12 mouse cellular contexts compared by ENCODE assay signal in genomic region chr10:39505007-39505406, GRCm38 (mm10).
DNase-seq lines count a peak whose midpoint lies in the region; ATAC-seq lines count a peak whose summit lies in the region.
"Had no signal": no experiment of that assay in that cellular context is flagged by ENCODE, and none has a peak within 500 bp of the region (broad histone marks: within the 10 kb centered on the region; RNA-seq: fewer than 3 reads in every experiment).

No protein-coding gene starts in this region.

- no peak overlapping the region for H3K9ac ChIP-seq in hindbrain, embryonic 11.5 days (ENCODE audit: low read depth, low read length)
- no peak overlapping the region for H3K9ac ChIP-seq in embryonic facial prominence, embryonic 14.5 days (ENCODE audit: low read depth, low read length)
- H3K9ac ChIP-seq: liver, embryonic 14.5 days had no signal

- 0 out of 2 replicates have a peak, but pooled peaks cover 3% of the 10 kb centered on the region for H3K36me3 ChIP-seq in hindbrain, embryonic 10.5 days
- H3K36me3 ChIP-seq in hindbrain, embryonic 11.5 days (ENCODE audit: control insufficient read depth, insufficient read depth, low read length) = no peaks in the 10 kb centered on the region
- H3K36me3 ChIP-seq in embryonic facial prominence, embryonic 14.5 days (ENCODE audit: control insufficient read depth, insufficient read depth, low read length) = no peaks in the 10 kb centered on the region
- H3K36me3 ChIP-seq in limb, embryonic 10.5 days = no peaks in the 10 kb centered on the region

- no peak overlapping the region for H3K4me2 ChIP-seq in hindbrain, embryonic 11.5 days (replicated peaks; ENCODE audit: low read depth, low read length)
- H3K4me2 ChIP-seq in embryonic facial prominence, embryonic 14.5 days (ENCODE audit: low read depth, low read length) = no peak overlapping the region

- WGBS in hindbrain, embryonic 10.5 days = 55% methylated on average over 9 of the region's 9 CpGs
- 58% methylated on average over 9 of the region's 9 CpGs for WGBS in hindbrain, embryonic 11.5 days
- WGBS in embryonic facial prominence, embryonic 14.5 days = 33% methylated on average over 9 of the region's 9 CpGs
- WGBS in limb, embryonic 10.5 days = 19% methylated on average over 9 of the region's 9 CpGs

- H3K4me3 ChIP-seq in hindbrain, embryonic 10.5 days = no peak overlapping the region
- no peak overlapping the region for H3K4me3 ChIP-seq in hindbrain, embryonic 11.5 days (ENCODE audit: low read depth, low read length)
- H3K4me3 ChIP-seq in embryonic facial prominence, embryonic 14.5 days (ENCODE audit: low read depth, low read length) = no peak overlapping the region
- no peak overlapping the region for H3K4me3 ChIP-seq in limb, embryonic 10.5 days
- H3K4me3 ChIP-seq: megakaryocyte, embryonic 14.5 days had no signal

- peaks cover 60% of the 10 kb centered on the region for H3K4me1 ChIP-seq in hindbrain, embryonic 10.5 days (replicated peaks)
- H3K4me1 ChIP-seq in hindbrain, embryonic 11.5 days (replicated peaks; ENCODE audit: control insufficient read depth, insufficient read depth, low read length) = peaks cover 9% of the 10 kb centered on the region
- peaks cover 44% of the 10 kb centered on the region for H3K4me1 ChIP-seq in embryonic facial prominence, embryonic 14.5 days (ENCODE audit: control insufficient read depth, insufficient read depth, low read length)
- peaks cover 56% of the 10 kb centered on the region for H3K4me1 ChIP-seq in limb, embryonic 10.5 days

- ATAC-seq in hindbrain, embryonic 11.5 days (ENCODE audit: low FRiP score) = no peak; the same call in 1 of the 2 replicates
- ATAC-seq in embryonic facial prominence, embryonic 14.5 days (ENCODE audit: low read depth) = no peak
- ATAC-seq in activated CD4-positive, CD25-positive, alpha-beta regulatory T cell, adult 4 months = no peak

- no peaks in the 10 kb centered on the region for H3K27me3 ChIP-seq in hindbrain, embryonic 10.5 days (ENCODE audit: insufficient read depth, poor library complexity, severe bottlenecking)
- no peaks in the 10 kb centered on the region for H3K27me3 ChIP-seq in hindbrain, embryonic 11.5 days (ENCODE audit: control insufficient read depth, insufficient read depth, low read length)
- no peaks in the 10 kb centered on the region for H3K27me3 ChIP-seq in embryonic facial prominence, embryonic 14.5 days (replicated peaks; ENCODE audit: control insufficient read depth, insufficient read depth, low read length)
- H3K27me3 ChIP-seq in limb, embryonic 10.5 days (ENCODE audit: low read depth, poor library complexity, severe bottlenecking) = no peaks in the 10 kb centered on the region
- H3K27me3 ChIP-seq: CH12.LX; megakaryocyte, embryonic 14.5 days had no signal

- peak overlapping the region; percentile 17; the same call in 1 of the 2 replicates for H3K27ac ChIP-seq in hindbrain, embryonic 10.5 days
- H3K27ac ChIP-seq in hindbrain, embryonic 11.5 days (ENCODE audit: low read depth, low read length) = no peak overlapping the region
- no peak overlapping the region; the same call in 1 of the 2 replicates for H3K27ac ChIP-seq in embryonic facial prominence, embryonic 14.5 days (replicated peaks; ENCODE audit: low read depth, low read length)
- H3K27ac ChIP-seq in limb, embryonic 10.5 days = 0 out of 2 replicates have a peak overlapping the region, but pooled peaks have one; percentile 37
- H3K27ac ChIP-seq: kidney, postnatal 0 days; liver, embryonic 14.5 days had no signal

- H3K9me3 ChIP-seq in hindbrain, embryonic 10.5 days = no peaks in the 10 kb centered on the region
- H3K9me3 ChIP-seq in hindbrain, embryonic 11.5 days (ENCODE audit: control insufficient read depth, low read length) = no peaks in the 10 kb centered on the region
- no peaks in the 10 kb centered on the region for H3K9me3 ChIP-seq in embryonic facial prominence, embryonic 14.5 days (ENCODE audit: control insufficient read depth, low read length)
- no peaks in the 10 kb centered on the region for H3K9me3 ChIP-seq in limb, embryonic 10.5 days (replicated peaks)
- H3K9me3 ChIP-seq: megakaryocyte, embryonic 14.5 days had no signal

- no peak for DNase-seq in hindbrain, embryonic 10.5 days (ENCODE audit: low spot score)
- no peak for DNase-seq in hindbrain, embryonic 11.5 days (ENCODE audit: low spot score)
- DNase-seq in NIH3T3 (ENCODE audit: low read depth) = peak; percentile 54
- peak; percentile 58 for DNase-seq in embryonic facial prominence, embryonic 14.5 days (ENCODE audit: low spot score)
- DNase-seq in limb, embryonic 10.5 days (ENCODE audit: low spot score) = no peak
- DNase-seq in urinary bladder, postnatal 25 days (ENCODE audit: low spot score) = no peak
- no peak for DNase-seq in Muller cell, postnatal 12 days (ENCODE audit: inconsistent ontology term)

Comparison
In these comparisons a context has a peak if more than half of its experiments do, and no peak if none do; other contexts are left out.
1. H3K27ac ChIP-seq: peak in hindbrain, embryonic 10.5 days (single experiment) and limb, embryonic 10.5 days (single experiment); none in hindbrain, embryonic 11.5 days (single experiment) and embryonic facial prominence, embryonic 14.5 days (single experiment).
2. DNase-seq: peak in NIH3T3 (single experiment) and embryonic facial prominence, embryonic 14.5 days (single experiment); none in hindbrain, embryonic 10.5 days (single experiment), hindbrain, embryonic 11.5 days (single experiment), limb, embryonic 10.5 days (single experiment), urinary bladder, postnatal 25 days (single experiment) and Muller cell, postnatal 12 days (single experiment).